Mouse (Mus musculus) stomach, embryonic 15.5 days (tissue): ENCODE measurements around the gene Mrpl58. TPM values are rescaled to one million over a fixed set of nuclear protein-coding genes. Genes with fewer than 3 reads are reported as not detected.

Source experiments
- ATAC-seq: fragments of 200-750 bp; cut with Nextera tagmentation; 2 replicates; pipeline ENCODE4 v1.8.0; 2017; ENCODE audit warnings: low read depth, moderate number of reproducible peaks, moderate TSS enrichment; ENCODE audit not compliant: insufficient read depth, low FRiP score
- H3K27ac ChIP-seq: fragments of 300-500 bp; sonication (generic); 2 replicates; pipeline ENCODE4 v1.5.1; 2015; ENCODE audit warnings: mild to moderate bottlenecking, inconsistent platforms
- H3K27me3 ChIP-seq: fragments of 300-500 bp; sonication (generic); replicated peaks from 2 replicates; pipeline ENCODE4 v1.6.1; 2015; ENCODE audit warnings: inconsistent platforms
- H3K36me3 ChIP-seq: fragments of 300-500 bp; sonication (generic); 2 replicates; pipeline ENCODE4 v1.6.1; 2015; ENCODE audit warnings: inconsistent platforms
- H3K4me1 ChIP-seq: fragments of 300-500 bp; sonication (generic); 2 replicates; pipeline ENCODE4 v1.6.1; 2015; ENCODE audit warnings: inconsistent platforms
- H3K4me2 ChIP-seq: fragments of 300-500 bp; sonication (generic); 2 replicates; pipeline ENCODE4 v1.6.1; 2015; ENCODE audit warnings: mild to moderate bottlenecking, inconsistent platforms
- H3K4me3 ChIP-seq: fragments of 300-500 bp; sonication (generic); replicated peaks from 2 replicates; pipeline ENCODE4 v1.5.1; 2015; ENCODE audit warnings: inconsistent platforms
- H3K9ac ChIP-seq: fragments of 300-500 bp; sonication (generic); 2 replicates; pipeline ENCODE4 v1.6.1; 2015; ENCODE audit warnings: inconsistent platforms
- H3K9me3 ChIP-seq: fragments of 300-500 bp; sonication (generic); 2 replicates; pipeline ENCODE4 v1.6.1; 2016; ENCODE audit warnings: inconsistent platforms
- WGBS: fragments of 180-500 bp; shearing (Covaris S2); methylation state at CpG from one replicate; pipeline ENCODE4 v1.1.7; 2015; 5-methylcytosine and 5-hydroxymethylcytosine counted together
- polyA plus RNA-seq: library from polyadenylated mRNA; unstranded; fragments of >200 nt; fragmentation: Nextera tagmentation; extraction: Ambion mirVana; gene quantifications from 2 replicates; pipeline ENCODE4 v1.2.1, GENCODE M21; 2015

The Mrpl58 gene
- polyA plus RNA-seq, 1 experiment from 2014 or later: 184 TPM

DNA sequence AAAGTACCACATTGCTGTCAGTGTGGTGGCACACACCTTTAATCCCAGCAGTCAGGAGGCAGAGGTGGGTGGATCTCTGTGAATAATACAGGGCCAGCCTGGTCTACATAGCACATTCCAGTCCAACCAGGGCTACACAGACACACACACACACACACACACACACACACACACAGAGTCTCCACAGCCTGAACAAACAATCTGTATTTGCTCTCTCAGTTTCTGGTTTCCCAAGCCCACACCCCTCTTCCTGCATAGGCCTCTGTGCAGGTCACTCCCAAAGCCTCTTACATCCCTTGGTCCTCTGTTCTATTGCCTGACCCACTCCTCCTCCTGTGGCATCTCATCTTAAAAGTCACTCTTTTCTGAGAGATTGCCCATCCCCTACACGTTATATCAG, 31.5 kb upstream of the Mrpl58 start:
- Histone ChIP-seq H3K4me1 (peaks cover 17% of the 10 kb centered on the region), H3K9me3 (no peaks in the 10 kb centered on the region), H3K27ac (no peak overlapping the region), H3K36me3 (no peaks in the 10 kb centered on the region), H3K27me3 (peaks cover 17% of the 10 kb centered on the region), H3K9ac (no peak overlapping the region), H3K4me3 (no peak overlapping the region), H3K4me2 (no peak overlapping the region)
- 48% methylated on average over 1 of the region's 1 CpGs for WGBS
- no peak for ATAC-seq

- 42% methylated on average over 2 of the region's 2 CpGs for WGBS
- no peak overlapping the region for H3K27ac ChIP-seq
- ATAC-seq: no peak
- peaks cover 12% of the 10 kb centered on the region for H3K4me1 ChIP-seq
- peaks cover 10% of the 10 kb centered on the region for H3K27me3 ChIP-seq
- no peaks in the 10 kb centered on the region for H3K9me3 ChIP-seq
- H3K4me2 ChIP-seq: no peak overlapping the region
- no peak overlapping the region for H3K9ac ChIP-seq
- H3K36me3 ChIP-seq: no peaks in the 10 kb centered on the region
- H3K4me3 ChIP-seq: no peak overlapping the region
Observed at GRCm38 (mm10) chr11:115372737-115373136, 30.8 kb upstream of the Mrpl58 start.

GRCm38 (mm10) chr11:115373805-115374694, 29.5 kb upstream of the Mrpl58 start:
- no peak for ATAC-seq
- peaks cover 10% of the 10 kb centered on the region for H3K27me3 ChIP-seq
- no peaks in the 10 kb centered on the region for H3K36me3 ChIP-seq
- no peak overlapping the region; the same call in 1 of the 2 replicates for H3K9ac ChIP-seq
- H3K4me3 ChIP-seq: peak overlapping the region; percentile 37
- WGBS: 4% methylated on average over 30 of the region's 30 CpGs
- H3K4me2 ChIP-seq: peak overlapping the region; percentile 83
- no peak overlapping the region for H3K27ac ChIP-seq
- peaks cover 12% of the 10 kb centered on the region for H3K4me1 ChIP-seq
- no peaks in the 10 kb centered on the region for H3K9me3 ChIP-seq

DNA sequence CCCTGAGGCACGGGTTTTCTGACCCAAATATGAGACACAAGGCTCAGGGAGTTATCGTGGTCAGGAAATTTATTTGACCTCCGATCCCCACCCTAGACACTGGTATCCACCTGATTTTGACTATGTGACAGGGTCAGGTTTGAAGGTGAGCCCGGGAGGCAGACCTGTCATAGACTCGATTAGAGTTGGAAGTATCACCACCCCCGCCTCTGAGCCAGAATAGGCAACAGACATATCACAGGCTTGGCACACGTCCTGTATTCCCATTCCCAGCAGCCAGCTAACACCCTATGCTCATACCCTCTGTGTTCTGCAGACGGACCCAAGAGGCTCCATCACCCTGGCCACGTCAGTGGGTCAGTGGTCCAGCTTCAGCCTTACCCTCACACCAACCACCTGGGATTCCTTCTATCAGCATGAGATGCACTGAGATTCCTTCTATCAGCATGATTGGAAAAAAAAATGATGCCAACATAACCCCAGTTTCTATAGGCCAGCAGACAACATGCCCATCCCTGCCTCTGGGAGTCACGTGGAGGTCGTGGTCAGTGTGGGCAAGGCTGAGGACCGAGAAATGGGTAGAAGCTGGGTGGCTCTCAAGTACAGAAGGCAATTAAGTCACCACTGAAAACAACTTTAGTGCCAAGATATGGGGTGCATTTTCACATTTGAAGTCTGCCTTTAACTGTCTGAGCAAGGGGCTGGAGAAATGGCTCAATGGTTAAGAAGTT, 28.7 kb upstream of the Mrpl58 start:
- peak overlapping the region; percentile 83 for H3K4me2 ChIP-seq
- no peak for ATAC-seq
- 58% methylated on average over 12 of the region's 12 CpGs for WGBS
- H3K27ac ChIP-seq: no peak overlapping the region
- H3K27me3 ChIP-seq: peaks cover 10% of the 10 kb centered on the region
- no peak overlapping the region for H3K9ac ChIP-seq
- H3K9me3 ChIP-seq: no peaks in the 10 kb centered on the region
- H3K4me1 ChIP-seq: peaks cover 12% of the 10 kb centered on the region
- no peaks in the 10 kb centered on the region for H3K36me3 ChIP-seq
- no peak overlapping the region for H3K4me3 ChIP-seq

GRCm38 (mm10) chr11:115376722-115377121, 26.8 kb upstream of the Mrpl58 start:
- peaks cover 10% of the 10 kb centered on the region for H3K27me3 ChIP-seq
- no peak for ATAC-seq
- H3K9me3 ChIP-seq: no peaks in the 10 kb centered on the region
- H3K4me1 ChIP-seq: peaks cover 16% of the 10 kb centered on the region
- WGBS: 63% methylated on average over 7 of the region's 7 CpGs
- no peaks in the 10 kb centered on the region for H3K36me3 ChIP-seq
- H3K4me2 ChIP-seq: no peak overlapping the region
- H3K4me3 ChIP-seq: no peak overlapping the region
- H3K27ac ChIP-seq: no peak overlapping the region
- no peak overlapping the region for H3K9ac ChIP-seq

- no peak overlapping the region for H3K27ac ChIP-seq
- no peak overlapping the region for H3K4me3 ChIP-seq
- peaks cover 17% of the 10 kb centered on the region for H3K4me1 ChIP-seq
- H3K27me3 ChIP-seq: peaks cover 10% of the 10 kb centered on the region
- H3K4me2 ChIP-seq: no peak overlapping the region
- H3K9ac ChIP-seq: no peak overlapping the region
- ATAC-seq: no peak
- H3K9me3 ChIP-seq: no peaks in the 10 kb centered on the region
- H3K36me3 ChIP-seq: no peaks in the 10 kb centered on the region
- WGBS: 88% methylated on average over 4 of the region's 4 CpGs
Observed at GRCm38 (mm10) chr11:115377254-115377653, 26.3 kb upstream of the Mrpl58 start.

GRCm38 (mm10) chr11:115377854-115378253, 25.7 kb upstream of the Mrpl58 start:
- H3K4me3 ChIP-seq: no peak overlapping the region
- no peak for ATAC-seq
- H3K4me1 ChIP-seq: peaks cover 23% of the 10 kb centered on the region
- H3K9ac ChIP-seq: no peak overlapping the region
- 84% methylated on average over 7 of the region's 7 CpGs for WGBS
- no peaks in the 10 kb centered on the region for H3K9me3 ChIP-seq
- H3K36me3 ChIP-seq: no peaks in the 10 kb centered on the region
- peaks cover 10% of the 10 kb centered on the region for H3K27me3 ChIP-seq
- no peak overlapping the region for H3K27ac ChIP-seq
- no peak overlapping the region for H3K4me2 ChIP-seq

GRCm38 (mm10) chr11:115381276-115381675, 22.3 kb upstream of the Mrpl58 start:
- WGBS: 13% methylated on average over 9 of the region's 9 CpGs
- H3K4me3 ChIP-seq: peak overlapping the region; percentile 74
- no peaks in the 10 kb centered on the region for H3K9me3 ChIP-seq
- ATAC-seq: no peak
- H3K4me1 ChIP-seq: peaks cover 27% of the 10 kb centered on the region
- no peaks in the 10 kb centered on the region for H3K27me3 ChIP-seq
- no peak overlapping the region for H3K9ac ChIP-seq
- no peaks in the 10 kb centered on the region for H3K36me3 ChIP-seq
- peak overlapping the region; percentile 59 for H3K27ac ChIP-seq
- H3K4me2 ChIP-seq: peak overlapping the region; percentile 78

- Histone ChIP-seq H3K4me2 (peak within 1 kb of the TSS; percentile 78), H3K4me3 (peak within 1 kb of the TSS; percentile 74), H3K9me3 (no peaks in the 10 kb centered on the region), H3K9ac (peak within 1 kb of the TSS; percentile 76), H3K27me3 (no peaks in the 10 kb centered on the region), H3K27ac (peak within 1 kb of the TSS; percentile 84), H3K36me3 (no peaks in the 10 kb centered on the region), H3K4me1 (peaks cover 27% of the 10 kb centered on the region)
- ATAC-seq: peak; percentile 89
- WGBS: under 1% methylated on average over 74 of the region's 76 CpGs
Observed at GRCm38 (mm10) chr11:115381743-115382539, 21.6 kb upstream of the Mrpl58 start, which contains the start of gene Cdr2l. TSS of gene Cdr2l (plus strand) at chr11:115381916.

- Histone ChIP-seq H3K9me3 (no peaks in the 10 kb centered on the region), H3K9ac (0 out of 2 replicates have a peak overlapping the region, but pooled peaks have one; percentile 76), H3K4me3 (peak overlapping the region; percentile 74), H3K27ac (no peak overlapping the region), H3K4me2 (peak overlapping the region; percentile 78), H3K4me1 (peaks cover 27% of the 10 kb centered on the region), H3K27me3 (no peaks in the 10 kb centered on the region), H3K36me3 (no peaks in the 10 kb centered on the region)
- 26% methylated on average over 5 of the region's 5 CpGs for WGBS
- no peak for ATAC-seq
Observed at GRCm38 (mm10) chr11:115382891-115383290, 20.7 kb upstream of the Mrpl58 start.

- H3K36me3 ChIP-seq: no peaks in the 10 kb centered on the region
- H3K27me3 ChIP-seq: no peaks in the 10 kb centered on the region
- H3K27ac ChIP-seq: peak overlapping the region; percentile 48
- H3K9ac ChIP-seq: no peak overlapping the region
- no peak for ATAC-seq
- peak overlapping the region; percentile 78 for H3K4me2 ChIP-seq
- H3K4me3 ChIP-seq: peak overlapping the region; percentile 74; the same call in 1 of the 2 replicates
- H3K9me3 ChIP-seq: no peaks in the 10 kb centered on the region
- WGBS: 53% methylated on average over 16 of the region's 16 CpGs
- H3K4me1 ChIP-seq: peaks cover 27% of the 10 kb centered on the region
Observed at GRCm38 (mm10) chr11:115383701-115384474, 19.7 kb upstream of the Mrpl58 start.
